Mouse (Mus musculus): ENCODE results near the gene Cstf2t.
A peak's percentile ranks its signal among the peaks of the same experiment; 100 is the strongest.

Cstf2t gene

DNA sequence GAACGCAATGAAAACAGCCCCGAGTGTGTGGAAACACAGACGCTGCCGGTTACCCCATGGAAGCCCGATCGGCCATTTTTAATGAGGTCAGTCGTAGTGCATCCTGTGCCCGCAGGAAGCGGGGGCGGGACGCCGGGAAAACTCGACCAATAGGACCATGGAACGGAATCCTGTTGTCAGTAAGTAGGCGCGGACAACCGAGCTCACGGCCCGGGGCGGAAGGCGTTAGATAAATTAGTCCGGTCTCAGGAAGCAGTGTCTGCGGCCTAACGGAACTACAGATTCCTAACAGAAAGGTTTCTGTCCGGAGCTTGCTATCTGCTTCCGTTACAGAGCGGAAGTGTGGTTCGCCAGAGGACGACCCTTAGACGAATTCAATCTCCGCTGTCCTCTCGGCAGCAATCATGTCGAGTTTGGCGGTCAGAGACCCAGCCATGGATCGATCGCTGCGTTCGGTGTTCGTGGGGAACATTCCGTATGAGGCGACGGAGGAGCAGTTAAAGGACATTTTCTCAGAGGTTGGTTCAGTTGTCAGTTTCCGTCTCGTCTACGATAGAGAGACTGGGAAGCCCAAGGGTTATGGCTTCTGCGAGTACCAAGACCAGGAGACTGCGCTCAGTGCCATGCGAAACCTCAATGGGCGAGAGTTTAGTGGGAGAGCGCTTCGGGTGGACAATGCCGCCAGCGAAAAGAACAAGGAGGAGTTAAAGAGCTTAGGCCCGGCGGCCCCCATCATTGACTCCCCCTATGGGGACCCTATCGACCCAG lies at the start of gene Cstf2t:
Cstf2t (plus strand) TSS at position 176 of the 768 bp plus-strand sequence.
- DNase-seq (ENCODE audit: low read depth, low spot score), result peak; percentile 98

GRCm38 (mm10) chr19:31038951-31039350 lies 43.7 kb upstream of the Cstf2t start:
- DNase-seq (ENCODE audit: low read depth, low spot score), result no peak

DNA sequence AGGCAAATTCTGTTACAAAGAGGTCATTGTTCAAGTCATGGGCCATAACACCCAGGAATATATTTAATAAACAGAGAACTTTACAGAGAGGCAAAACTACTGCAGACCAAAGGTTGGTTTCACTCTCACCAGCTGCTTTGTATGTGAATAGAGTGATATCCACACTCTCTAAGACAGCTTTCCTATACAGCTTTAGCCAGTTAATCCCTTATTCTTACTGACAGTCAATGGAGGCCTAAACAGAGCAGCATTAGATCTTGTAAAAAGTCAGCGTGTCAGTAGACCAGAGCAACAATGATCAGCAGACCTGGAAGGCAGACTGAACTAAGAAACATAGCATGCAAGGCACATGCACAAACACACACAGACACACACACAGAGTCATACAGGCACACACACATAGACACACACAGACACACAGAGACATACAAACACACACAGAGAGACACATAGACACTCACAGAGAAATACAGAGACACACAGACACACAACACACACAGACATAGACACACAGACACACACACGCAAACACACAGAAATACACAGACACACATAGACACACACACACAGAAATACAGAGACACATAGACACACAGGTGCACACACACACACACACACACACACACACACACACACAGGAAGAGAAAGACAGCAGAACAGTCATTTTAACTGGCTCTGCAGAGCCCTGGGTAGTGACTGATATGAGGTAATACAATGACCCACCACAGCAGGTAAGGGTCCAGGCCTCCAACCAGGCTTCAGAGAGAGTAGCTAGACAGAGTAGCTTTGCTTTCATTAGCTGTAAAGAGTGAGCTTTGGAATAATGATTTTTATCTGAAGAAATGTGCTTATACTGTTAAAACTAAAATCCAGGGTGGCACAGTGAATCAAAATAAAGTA lies 41.4 kb upstream of the Cstf2t start:
- DNase-seq (ENCODE audit: low read depth, low spot score), result no peak

- no peak for DNase-seq (ENCODE audit: low read depth, low spot score)
These were observed 36.0 kb upstream of the Cstf2t start for GRCm38 (mm10) chr19:31046601-31047000.

- no peak for DNase-seq (ENCODE audit: low read depth, low spot score)
These were observed 17.9 kb upstream of the Cstf2t start for GRCm38 (mm10) chr19:31064740-31065139.

DNA sequence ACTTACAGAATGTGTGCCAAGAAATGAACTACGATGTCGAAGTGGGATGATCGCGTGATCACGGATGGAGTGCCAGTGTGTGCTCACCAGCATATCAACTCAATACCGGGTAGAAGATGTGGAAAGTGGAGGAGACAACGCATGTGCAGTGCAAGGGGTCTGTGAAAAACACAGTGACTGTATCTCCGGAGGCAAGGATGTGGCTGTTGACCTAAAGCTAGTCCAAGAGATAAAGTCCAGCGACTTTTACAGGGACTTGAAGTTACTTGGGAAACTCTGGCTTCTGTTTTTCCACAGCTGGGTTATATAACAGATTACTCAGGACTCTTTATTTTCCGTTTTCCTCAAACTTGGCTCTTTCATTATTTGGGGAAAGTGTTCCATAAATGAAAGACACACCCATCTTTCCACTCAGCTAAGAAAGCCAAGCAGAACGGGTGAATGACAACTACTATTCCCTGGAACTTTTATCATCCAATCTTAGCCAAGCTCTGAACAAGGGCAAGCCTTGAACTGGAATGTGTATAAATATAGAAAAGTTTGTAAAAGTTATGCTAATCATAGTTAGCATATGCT lies 17.3 kb upstream of the Cstf2t start:
- DNase-seq (ENCODE audit: low read depth, low spot score), result no peak

GRCm38 (mm10) chr19:31073959-31074716 lies 8.5 kb upstream of the Cstf2t start:
- no peak for DNase-seq (ENCODE audit: low read depth, low spot score)

DNA sequence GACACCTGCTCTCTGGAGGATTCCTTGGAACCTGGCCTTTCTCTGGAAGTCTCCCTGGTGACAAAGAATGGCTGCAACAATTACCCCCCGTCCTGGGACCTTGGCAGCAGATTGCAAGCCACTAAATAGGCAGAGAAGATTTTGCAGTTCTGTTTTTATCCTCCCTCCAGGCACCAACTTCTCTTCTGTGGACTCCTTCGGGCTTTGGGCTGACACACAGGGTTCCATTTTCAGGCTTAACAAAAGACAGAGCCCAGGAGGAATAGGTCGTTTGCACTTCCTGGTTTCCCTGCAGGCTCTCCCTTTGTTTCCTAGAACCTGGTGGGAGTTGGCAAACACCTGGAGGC lies 7.9 kb upstream of the Cstf2t start:
- no peak for DNase-seq (ENCODE audit: low read depth, low spot score)

GRCm38 (mm10) chr19:31076106-31076505 lies 6.5 kb upstream of the Cstf2t start:
- no peak for DNase-seq (ENCODE audit: low read depth, low spot score)

DNA sequence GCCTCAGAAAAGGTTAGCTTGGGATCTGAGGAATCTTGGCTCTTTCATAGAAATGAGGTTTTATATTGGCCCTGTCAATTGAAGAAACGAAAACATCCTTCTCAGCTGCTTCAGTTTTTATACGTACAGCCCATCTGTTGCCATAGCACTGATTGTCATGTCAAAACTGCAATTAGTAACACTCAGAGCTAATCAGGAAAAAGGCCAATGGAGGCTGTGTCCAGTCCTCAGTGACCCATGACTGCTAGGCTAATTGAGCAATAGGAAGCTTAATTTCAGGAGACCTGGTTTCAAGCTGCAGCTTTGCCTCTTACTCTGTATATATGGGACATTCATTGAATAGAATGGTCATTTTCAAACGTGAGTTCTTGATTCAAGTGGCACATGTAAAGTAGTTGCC lies 4.4 kb upstream of the Cstf2t start:
- no peak for DNase-seq (ENCODE audit: low read depth, low spot score)

DNA sequence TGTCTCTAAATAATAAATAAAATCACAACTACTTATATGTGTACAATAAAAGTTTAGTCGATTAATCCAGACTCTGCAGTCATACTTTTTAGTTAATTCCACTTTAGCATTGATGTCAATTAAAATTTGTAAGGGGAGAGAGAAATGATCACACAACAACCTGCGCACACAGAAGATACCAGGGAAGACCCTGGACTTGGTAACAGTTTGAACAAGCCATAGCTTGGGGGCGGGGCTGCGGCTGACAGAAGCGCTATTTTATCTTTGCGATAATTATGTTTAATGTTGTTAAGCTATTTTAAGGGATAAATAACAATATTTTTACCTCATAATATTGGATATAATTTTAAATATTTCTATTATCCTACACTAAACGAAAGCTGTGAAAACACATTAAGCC lies 411 bp upstream of the Cstf2t start:
- no peak for DNase-seq (ENCODE audit: low read depth, low spot score)

- no peak for DNase-seq (ENCODE audit: low read depth, low spot score)
These were observed 1.1 kb downstream of the Cstf2t start for GRCm38 (mm10) chr19:31083761-31084160.

GRCm38 (mm10) chr19:31097857-31098256 lies 15.2 kb downstream of the Cstf2t start:
- no peak for DNase-seq (ENCODE audit: low read depth, low spot score)

DNA sequence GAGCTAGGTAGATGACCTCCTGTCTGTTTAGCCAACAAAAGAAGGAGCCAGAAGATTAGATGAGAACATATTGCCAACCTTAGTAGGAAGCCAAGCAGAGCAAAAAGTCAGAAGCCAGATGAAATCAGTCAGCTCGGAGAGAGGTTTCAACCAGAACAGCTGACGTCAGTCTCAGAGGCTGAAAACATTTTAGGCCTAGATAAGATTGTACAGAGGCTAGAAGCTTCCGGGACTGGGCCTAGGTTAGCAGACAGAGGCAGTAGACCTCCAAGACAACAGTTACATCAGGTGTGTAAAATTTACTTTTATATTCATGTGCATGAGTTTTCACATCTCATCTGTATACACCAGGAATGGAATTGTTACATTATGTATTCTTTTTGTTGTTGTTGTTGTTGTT lies 16.7 kb downstream of the Cstf2t start:
- DNase-seq (ENCODE audit: low read depth, low spot score), result no peak

GRCm38 (mm10) chr19:31104764-31105163 lies 22.1 kb downstream of the Cstf2t start:
- no peak for DNase-seq (ENCODE audit: low read depth, low spot score)

DNA sequence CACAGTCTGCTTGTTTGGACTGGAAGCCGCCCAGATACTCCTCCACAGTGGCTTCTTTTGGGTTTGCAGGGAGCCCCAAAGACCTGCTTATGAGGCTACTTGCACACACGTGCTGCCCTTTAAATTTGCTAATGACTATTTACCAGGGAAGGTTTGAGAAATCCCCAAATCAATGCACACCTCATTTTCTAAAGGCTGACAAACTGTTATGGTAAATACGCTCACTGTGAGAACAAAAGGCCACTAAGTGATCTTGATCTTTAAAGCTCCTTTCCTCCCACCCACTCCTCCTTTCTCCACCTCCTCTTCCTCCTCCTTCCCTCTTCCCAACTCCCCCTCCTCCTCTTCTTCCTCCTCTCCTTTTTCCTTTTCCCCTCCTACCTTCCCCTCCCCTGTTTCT lies 23.4 kb downstream of the Cstf2t start:
- no peak for DNase-seq (ENCODE audit: low read depth, low spot score)

DNA sequence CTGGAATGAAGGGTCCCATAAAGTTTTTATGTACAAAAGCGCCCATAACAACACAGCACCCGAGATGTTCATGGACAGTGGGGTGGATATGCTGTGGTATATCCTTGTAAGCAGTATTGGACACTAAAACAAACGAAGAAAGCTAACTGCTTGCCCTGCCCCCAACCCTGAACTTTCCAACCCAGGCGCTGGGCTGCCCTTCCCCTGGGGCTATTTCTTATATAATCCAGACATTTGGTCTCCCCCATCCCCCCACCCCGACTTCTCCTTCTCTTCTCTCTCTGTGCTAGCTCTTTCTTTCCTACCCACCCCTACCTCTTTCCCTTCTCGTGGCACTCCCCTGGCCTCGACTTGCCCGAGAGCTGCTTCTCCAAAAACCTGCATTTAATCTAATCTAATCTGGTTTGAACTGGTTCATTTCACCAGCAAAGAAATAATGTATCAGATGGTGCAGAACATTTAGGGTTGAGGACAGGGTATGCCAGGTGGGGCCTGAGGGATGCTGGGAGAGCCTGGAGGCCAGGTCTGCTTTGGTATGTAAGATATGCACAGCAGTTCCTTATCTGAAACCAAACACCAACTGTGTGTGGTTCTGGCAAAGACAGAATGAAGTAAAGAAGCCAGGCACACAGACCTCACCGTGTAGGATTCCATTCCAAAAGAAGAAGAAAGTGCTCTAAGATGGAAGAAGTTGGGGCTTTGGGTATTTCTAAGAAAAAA lies 24.4 kb downstream of the Cstf2t start:
- no peak for DNase-seq (ENCODE audit: low read depth, low spot score)

GRCm38 (mm10) chr19:31114690-31115089 lies 32.1 kb downstream of the Cstf2t start:
- DNase-seq (ENCODE audit: low read depth, low spot score), result peak; percentile 66

- DNase-seq (ENCODE audit: low read depth, low spot score), result no peak
These were observed 42.0 kb downstream of the Cstf2t start for GRCm38 (mm10) chr19:31124628-31125027.

- no peak for DNase-seq (ENCODE audit: low read depth, low spot score)
These were observed 50.0 kb downstream of the Cstf2t start for GRCm38 (mm10) chr19:31132614-31133013.

GRCm38 (mm10) chr19:31136316-31136715 lies 53.7 kb downstream of the Cstf2t start:
- DNase-seq (ENCODE audit: low read depth, low spot score), result no peak
